Mouse (Mus musculus): ENCODE results near the gene Fbxo34.

- TF ChIP-seq CTCF (IDR thresholded peaks at IDR 0.05; ENCODE audit: low read depth) (no peak), EP300 (optimal IDR thresholded peaks at IDR 0.05) (no peak)
Measured at GRCm38 (mm10) chr14:47476266-47476665, 26.0 kb downstream of the Fbxo34 start.
